16 mouse cellular contexts compared by ENCODE assay signal in the genomic region with DNA sequence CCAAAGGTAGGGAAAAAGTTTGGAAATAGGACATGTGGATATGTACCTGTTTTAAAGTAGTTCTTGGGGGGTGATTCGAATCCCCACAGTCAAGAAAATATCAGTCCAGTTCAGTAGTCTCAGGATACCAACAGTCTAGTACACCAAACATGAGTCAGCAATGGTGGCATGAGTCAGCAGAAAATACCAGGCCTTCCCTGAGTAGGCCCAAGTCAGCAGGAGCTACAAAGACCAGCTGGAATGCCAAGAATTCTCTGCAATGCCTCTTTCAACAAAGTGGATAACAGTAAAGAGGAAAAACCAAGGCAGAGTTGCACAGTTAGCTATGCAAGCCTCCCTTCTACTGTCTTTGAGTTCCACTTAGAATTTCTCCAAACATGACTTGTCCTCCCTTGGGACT.
DNase-seq lines count a peak whose midpoint lies in the region; ATAC-seq and TF ChIP-seq lines count a peak whose summit lies in the region.
"Had no signal": no experiment of that assay in that cellular context is flagged by ENCODE, and none has a peak within 500 bp of the region (broad histone marks: within the 10 kb centered on the region; RNA-seq: fewer than 3 reads in every experiment).

No protein-coding gene starts in this region.

- no peaks in the 10 kb centered on the region for H3K79me2 ChIP-seq in heart, adult 2 months (replicated peaks; ENCODE audit: control insufficient read depth, insufficient read depth, low read length)

- no peak for TF ChIP-seq EP300 in heart, adult 2 months (IDR thresholded peaks at IDR 0.05; ENCODE audit: insufficient read depth, low read depth, low read length)

- no peaks in the 10 kb centered on the region for H3K27me3 ChIP-seq in heart, embryonic 12.5 days (replicated peaks)
- H3K27me3 ChIP-seq in heart, adult 2 months (ENCODE audit: control insufficient read depth, insufficient read depth, low read length): no peaks in the 10 kb centered on the region
- H3K27me3 ChIP-seq: midbrain, embryonic 12.5 days; neural tube, embryonic 13.5 days had no signal

- H3K4me2 ChIP-seq in heart, embryonic 12.5 days: no peak overlapping the region
- H3K4me2 ChIP-seq: midbrain, embryonic 12.5 days; neural tube, embryonic 13.5 days had no signal

- intact Hi-C loops in heart, adult 2 months (cut with DNase I): no loop called here

- H3K4me3 ChIP-seq in heart, embryonic 12.5 days: no peak overlapping the region
- no peak overlapping the region for H3K4me3 ChIP-seq in heart, adult 2 months
- H3K4me3 ChIP-seq: midbrain, embryonic 12.5 days; neural tube, embryonic 13.5 days had no signal

- no peak for DNase-seq in heart, adult 2 months
- DNase-seq in A20 (ENCODE audit: low read depth, low spot score) (peak; percentile 7), WW6 (ENCODE audit: low read depth, low spot score) (peak; percentile 3)
- no peak for DNase-seq in right cerebral cortex, adult 2 months (ENCODE audit: low spot score in 2 of 2)
- DNase-seq in heart, adult 18-20 months: no peak
- DNase-seq in gastrocnemius, postnatal 4 days (ENCODE audit: low spot score in 2 of 2): no peak
- DNase-seq: adrenal gland, postnatal 25 days; cerebellum, postnatal 36 days; kidney, postnatal 14 days; right cerebral cortex, postnatal 25 days; thymus, postnatal 4 days had no signal

- H3K4me1 ChIP-seq in heart, embryonic 12.5 days (replicated peaks): no peaks in the 10 kb centered on the region
- H3K4me1 ChIP-seq in heart, adult 2 months (ENCODE audit: control insufficient read depth, insufficient read depth, low read length): no peaks in the 10 kb centered on the region
- H3K4me1 ChIP-seq: midbrain, embryonic 12.5 days; neural tube, embryonic 13.5 days had no signal

- 88% methylated on average over 1 of the region's 1 CpGs for WGBS in heart, embryonic 12.5 days
- 57% methylated on average over 1 of the region's 1 CpGs for WGBS in heart, adult 2 months

- no peak for TF ChIP-seq POLR2A in heart, adult 2 months (IDR thresholded peaks at IDR 0.05; ENCODE audit: insufficient read depth, low read depth, low read length)

- ATAC-seq in heart, embryonic 12.5 days (ENCODE audit: insufficient number of reproducible peaks, low FRiP score): peak; percentile 86
- ATAC-seq in erythroblast, adult 5-6 weeks (replicated peaks; ENCODE audit: low FRiP score, poor library complexity, severe bottlenecking): peak; percentile 77
- ATAC-seq: forebrain, embryonic 16.5 days had no signal

- H3K9me3 ChIP-seq in heart, embryonic 12.5 days (replicated peaks): no peaks in the 10 kb centered on the region
- H3K9me3 ChIP-seq: midbrain, embryonic 12.5 days; neural tube, embryonic 13.5 days had no signal

- no peak overlapping the region for H3K9ac ChIP-seq in heart, embryonic 12.5 days
- H3K9ac ChIP-seq in heart, adult 2 months (ENCODE audit: low read depth, low read length): no peak overlapping the region
- H3K9ac ChIP-seq: midbrain, embryonic 12.5 days; neural tube, embryonic 13.5 days had no signal

- no peak for TF ChIP-seq CTCF in heart, adult 2 months (IDR thresholded peaks at IDR 0.05)

- no peak overlapping the region for H3K27ac ChIP-seq in heart, embryonic 12.5 days (ENCODE audit: poor library complexity, severe bottlenecking)
- H3K27ac ChIP-seq in heart, adult 2 months: no peak overlapping the region
- H3K27ac ChIP-seq: midbrain, embryonic 12.5 days; neural tube, embryonic 13.5 days had no signal

- H3K36me3 ChIP-seq in heart, embryonic 12.5 days: no peaks in the 10 kb centered on the region
- no peaks in the 10 kb centered on the region for H3K36me3 ChIP-seq in heart, adult 2 months (ENCODE audit: control insufficient read depth, insufficient read depth, low read length)
- H3K36me3 ChIP-seq: midbrain, embryonic 12.5 days; neural tube, embryonic 13.5 days had no signal

Comparison
In these comparisons a context has a peak if more than half of its experiments do, and no peak if none do; other contexts are left out.
1. DNase-seq: peak in A20 (single experiment) and WW6 (single experiment); none in heart, adult 2 months (0 of 2), right cerebral cortex, adult 2 months (0 of 2), heart, adult 18-20 months (0 of 2) and gastrocnemius, postnatal 4 days (0 of 2).